Mouse (Mus musculus): Measurements from ENCODE around the gene Nr2f6.

DNA sequence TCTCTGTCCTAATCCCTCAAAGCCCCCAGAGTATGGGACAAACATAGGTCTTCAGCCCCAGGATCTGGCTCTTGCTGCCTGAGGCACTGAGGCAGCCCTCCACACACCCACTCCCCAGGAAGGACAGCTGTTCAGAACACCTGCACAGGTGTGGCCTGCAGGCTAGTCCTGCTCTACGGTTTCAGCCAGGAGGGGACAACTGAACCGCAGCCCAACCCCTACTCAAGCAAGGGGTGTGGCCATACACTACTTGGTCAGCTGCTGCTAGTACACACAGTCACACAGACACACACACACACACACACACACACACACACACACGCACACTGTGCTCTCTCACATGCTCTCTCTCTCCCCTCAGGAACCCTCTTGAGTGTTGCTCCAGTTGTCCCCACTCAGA, 2.1 kb upstream of the Nr2f6 start:
- TF ChIP-seq CTCF (IDR thresholded peaks at IDR 0.05; ENCODE audit: low read depth): no peak
- no peak for TF ChIP-seq EP300 (IDR thresholded peaks at IDR 0.05; ENCODE audit: low read depth)
